Mouse (Mus musculus): ENCODE data around the gene Cad. TPM values are rescaled to one million over a fixed set of nuclear protein-coding genes. Genes with fewer than 3 reads are reported as not detected.
"Not testable (repeated sequence)": the region's sequence is repeated elsewhere in the genome, so short reads cannot be mapped to it uniquely, and the experiment has no call there.

Gene Cad
- 10.4 and 10.6 TPM in 2 replicates for polyA plus RNA-seq (2014; fragmentation: Nextera tagmentation; extraction: Ambion mirVana)

DNA sequence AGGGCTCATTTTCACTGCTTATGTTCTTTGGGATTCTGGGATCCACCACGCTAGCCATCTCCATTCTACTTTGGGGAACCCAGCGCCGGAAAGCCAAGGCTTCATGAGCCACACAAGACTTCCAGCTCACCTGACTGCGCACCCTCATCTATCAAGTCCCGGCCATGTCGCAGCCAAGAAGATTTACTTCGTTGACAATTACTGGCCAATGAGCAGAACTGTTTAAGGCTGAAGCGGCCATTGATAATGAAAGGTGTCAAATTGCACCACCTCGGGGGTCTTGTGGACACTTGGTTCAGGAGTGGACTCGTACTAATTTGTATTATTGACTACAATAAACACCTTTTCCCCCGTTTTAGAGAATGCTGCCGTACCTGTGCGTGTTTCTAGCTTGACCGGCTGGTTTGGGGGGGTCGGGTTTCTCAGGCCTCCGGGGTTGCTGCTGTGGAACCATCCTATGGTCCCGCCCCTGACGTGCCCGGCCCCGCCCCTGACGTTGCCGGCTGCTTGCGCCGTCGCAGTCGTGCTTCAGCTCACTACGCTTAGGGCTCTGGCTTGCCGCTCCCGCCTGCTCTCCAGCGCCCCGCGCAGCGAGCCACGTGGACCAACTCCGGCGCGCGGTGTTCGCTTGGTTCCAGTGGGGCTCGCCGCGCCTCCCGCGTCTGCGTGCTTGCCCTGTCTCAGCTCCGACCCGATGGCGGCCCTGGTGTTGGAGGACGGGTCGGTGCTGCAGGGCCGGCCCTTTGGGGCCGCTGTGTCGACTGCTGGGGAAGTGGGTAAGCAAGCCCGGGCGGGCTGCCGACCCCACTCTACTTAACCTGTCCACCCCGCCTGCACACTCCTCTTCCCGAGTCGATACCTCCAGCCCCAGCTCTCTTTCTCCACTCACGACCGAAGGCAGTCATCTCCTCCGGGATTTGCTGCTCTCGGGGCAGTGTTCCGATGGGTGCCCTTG is at the start of gene Cad:
TSS of gene Cad (plus strand) at position 520 of the 955 bp plus-strand sequence.
- no peaks in the 10 kb centered on the region for H3K27me3 ChIP-seq (ENCODE audit: control insufficient read depth, insufficient read depth, low read length)
- WGBS, result 1% methylated on average over 62 of the region's 64 CpGs
- peak within 1 kb of the TSS; percentile 63 for H3K9ac ChIP-seq (replicated peaks; ENCODE audit: low read depth, low read length)
- peak within 1 kb of the TSS; percentile 72 for H3K27ac ChIP-seq (ENCODE audit: low read depth, low read length)
- H3K9me3 ChIP-seq (ENCODE audit: control insufficient read depth, low read length), result no peaks in the 10 kb centered on the region
- ATAC-seq (ENCODE audit: low read depth), result peak; percentile 99
- no peaks in the 10 kb centered on the region for H3K36me3 ChIP-seq (ENCODE audit: control insufficient read depth, insufficient read depth, low read length)
- H3K4me1 ChIP-seq (ENCODE audit: control insufficient read depth, insufficient read depth, low read length), result peaks cover 12% of the 10 kb centered on the region
- peak within 1 kb of the TSS; percentile 65 for H3K4me3 ChIP-seq (ENCODE audit: low read depth, low read length)
- peak within 1 kb of the TSS; percentile 95 for H3K4me2 ChIP-seq (ENCODE audit: low read depth, low read length)

- 75% methylated on average over 3 of the region's 3 CpGs for WGBS
- H3K9me3 ChIP-seq (ENCODE audit: control insufficient read depth, low read length), result no peaks in the 10 kb centered on the region
- no peak overlapping the region for H3K4me2 ChIP-seq (ENCODE audit: low read depth, low read length)
- no peak for ATAC-seq (ENCODE audit: low read depth)
- H3K27ac ChIP-seq (ENCODE audit: low read depth, low read length), result no peak overlapping the region
- no peak overlapping the region for H3K9ac ChIP-seq (replicated peaks; ENCODE audit: low read depth, low read length)
- no peaks in the 10 kb centered on the region for H3K4me1 ChIP-seq (ENCODE audit: control insufficient read depth, insufficient read depth, low read length)
- H3K36me3 ChIP-seq (ENCODE audit: control insufficient read depth, insufficient read depth, low read length), result no peaks in the 10 kb centered on the region
- no peaks in the 10 kb centered on the region for H3K27me3 ChIP-seq (ENCODE audit: control insufficient read depth, insufficient read depth, low read length)
- H3K4me3 ChIP-seq (ENCODE audit: low read depth, low read length), result no peak overlapping the region
Measured at GRCm38 (mm10) chr5:31012737-31013136, 41.8 kb upstream of the Cad start.

DNA sequence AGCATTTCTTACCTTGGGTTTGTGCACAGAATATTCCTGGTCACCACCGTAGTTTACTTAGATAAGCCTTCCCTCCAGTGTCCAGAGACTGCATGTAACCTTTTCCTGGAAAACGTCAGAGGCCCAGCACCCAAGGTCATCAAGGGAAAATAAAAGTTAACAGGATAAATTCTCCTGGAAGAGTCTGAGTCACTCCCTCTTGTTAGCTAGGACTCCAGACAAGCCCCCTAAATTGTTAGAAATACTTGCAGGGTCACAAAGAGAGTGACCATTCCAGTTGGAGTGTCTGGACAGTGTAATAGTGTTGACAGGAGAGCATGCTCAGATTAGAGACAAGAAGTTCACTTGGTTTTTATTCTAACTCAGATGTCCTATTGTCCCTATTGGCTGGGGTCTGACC is 38.7 kb upstream of the Cad start:
- H3K36me3 ChIP-seq (ENCODE audit: control insufficient read depth, insufficient read depth, low read length), result no peaks in the 10 kb centered on the region
- H3K9me3 ChIP-seq (ENCODE audit: control insufficient read depth, low read length), result no peaks in the 10 kb centered on the region
- no peak overlapping the region for H3K4me2 ChIP-seq (ENCODE audit: low read depth, low read length)
- no peak overlapping the region for H3K27ac ChIP-seq (ENCODE audit: low read depth, low read length)
- H3K4me1 ChIP-seq (ENCODE audit: control insufficient read depth, insufficient read depth, low read length), result no peaks in the 10 kb centered on the region
- no peak for ATAC-seq (ENCODE audit: low read depth)
- H3K27me3 ChIP-seq (ENCODE audit: control insufficient read depth, insufficient read depth, low read length), result no peaks in the 10 kb centered on the region
- WGBS, result 83% methylated on average over 2 of the region's 2 CpGs
- no peak overlapping the region for H3K4me3 ChIP-seq (ENCODE audit: low read depth, low read length)
- no peak overlapping the region for H3K9ac ChIP-seq (replicated peaks; ENCODE audit: low read depth, low read length)

DNA sequence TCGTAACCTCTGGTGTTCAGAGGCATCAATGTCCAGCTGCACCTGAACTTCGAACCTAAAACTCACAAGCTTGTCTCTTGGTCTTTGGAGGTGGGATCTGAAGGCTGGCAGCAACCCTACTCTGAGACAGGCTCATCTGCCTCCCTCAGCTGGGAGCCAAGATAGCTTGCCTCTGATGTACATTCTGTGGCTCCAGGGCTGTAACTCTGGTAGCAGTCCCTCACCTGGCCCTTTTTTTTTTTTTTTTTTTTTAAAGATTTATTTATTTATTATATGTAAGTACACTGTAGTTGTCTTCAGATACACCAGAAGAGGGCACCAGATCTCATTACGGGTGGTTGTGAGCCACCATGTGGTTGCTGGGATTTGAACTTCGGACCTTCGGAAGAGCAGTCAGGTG is 32.8 kb upstream of the Cad start:
- H3K27me3 ChIP-seq (ENCODE audit: control insufficient read depth, insufficient read depth, low read length); H3K4me1 ChIP-seq (ENCODE audit: control insufficient read depth, insufficient read depth, low read length); ATAC-seq (ENCODE audit: low read depth); H3K4me2 ChIP-seq (ENCODE audit: low read depth, low read length); H3K4me3 ChIP-seq (ENCODE audit: low read depth, low read length); H3K36me3 ChIP-seq (ENCODE audit: control insufficient read depth, insufficient read depth, low read length); H3K9me3 ChIP-seq (ENCODE audit: control insufficient read depth, low read length); H3K9ac ChIP-seq (replicated peaks; ENCODE audit: low read depth, low read length); H3K27ac ChIP-seq (ENCODE audit: low read depth, low read length): not testable (repeated sequence)
- WGBS, result 88% methylated on average over 4 of the region's 5 CpGs

GRCm38 (mm10) chr5:31022690-31023089 is 31.9 kb upstream of the Cad start:
- Histone ChIP-seq H3K36me3 (ENCODE audit: control insufficient read depth, insufficient read depth, low read length) (no peaks in the 10 kb centered on the region), H3K4me1 (ENCODE audit: control insufficient read depth, insufficient read depth, low read length) (no peaks in the 10 kb centered on the region), H3K4me2 (ENCODE audit: low read depth, low read length) (no peak overlapping the region), H3K9ac (replicated peaks; ENCODE audit: low read depth, low read length) (no peak overlapping the region), H3K4me3 (ENCODE audit: low read depth, low read length) (no peak overlapping the region), H3K27ac (ENCODE audit: low read depth, low read length) (no peak overlapping the region), H3K27me3 (ENCODE audit: control insufficient read depth, insufficient read depth, low read length) (no peaks in the 10 kb centered on the region), H3K9me3 (ENCODE audit: control insufficient read depth, low read length) (no peaks in the 10 kb centered on the region)
- ATAC-seq (ENCODE audit: low read depth), result no peak
- WGBS, result 64% methylated on average over 1 of the region's 1 CpGs

DNA sequence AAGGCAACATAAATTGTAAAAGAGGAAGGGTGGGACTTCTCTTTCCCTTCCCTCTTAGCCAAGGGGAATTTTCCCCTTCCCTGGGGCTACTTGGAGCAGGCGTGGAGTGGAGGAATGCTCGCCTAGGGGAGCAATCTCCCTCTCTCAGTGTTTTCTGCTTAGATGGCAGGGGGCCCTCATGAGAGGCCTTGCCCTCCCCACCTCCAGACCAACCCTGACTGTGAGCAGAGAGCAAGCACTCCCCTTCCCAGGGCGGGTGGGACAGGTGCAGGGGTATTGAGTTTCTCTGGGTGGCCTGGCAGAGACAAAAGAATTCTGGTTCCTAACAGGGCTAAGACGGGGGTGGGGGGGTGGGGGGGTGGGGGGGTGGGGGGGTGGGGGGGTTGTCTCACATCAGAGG is 31.3 kb upstream of the Cad start:
- no peak overlapping the region for H3K4me2 ChIP-seq (ENCODE audit: low read depth, low read length)
- no peaks in the 10 kb centered on the region for H3K36me3 ChIP-seq (ENCODE audit: control insufficient read depth, insufficient read depth, low read length)
- no peaks in the 10 kb centered on the region for H3K9me3 ChIP-seq (ENCODE audit: control insufficient read depth, low read length)
- 14% methylated on average over 3 of the region's 4 CpGs for WGBS
- no peak for ATAC-seq (ENCODE audit: low read depth)
- no peak overlapping the region for H3K4me3 ChIP-seq (ENCODE audit: low read depth, low read length)
- H3K4me1 ChIP-seq (ENCODE audit: control insufficient read depth, insufficient read depth, low read length), result no peaks in the 10 kb centered on the region
- no peaks in the 10 kb centered on the region for H3K27me3 ChIP-seq (ENCODE audit: control insufficient read depth, insufficient read depth, low read length)
- H3K9ac ChIP-seq (replicated peaks; ENCODE audit: low read depth, low read length), result no peak overlapping the region
- H3K27ac ChIP-seq (ENCODE audit: low read depth, low read length), result no peak overlapping the region

DNA sequence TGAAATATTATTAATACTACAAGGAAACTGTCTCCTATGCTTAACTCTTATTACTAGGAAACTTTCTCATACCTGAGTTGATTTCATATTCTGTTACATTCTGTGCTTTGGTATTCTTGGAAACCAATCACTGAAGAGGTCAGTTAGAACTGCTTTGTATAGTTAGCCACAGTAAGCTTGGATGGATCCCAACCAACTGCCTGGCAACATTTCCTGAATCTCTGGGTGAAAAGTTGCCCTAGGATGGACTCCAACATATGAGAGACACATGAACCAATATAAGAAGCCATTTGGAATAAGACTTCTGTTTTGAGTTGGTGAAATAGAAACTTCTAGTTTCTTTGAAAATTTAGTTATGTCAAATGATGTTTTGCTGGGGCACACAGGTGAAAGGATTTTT is 29.9 kb upstream of the Cad start:
- H3K4me3 ChIP-seq (ENCODE audit: low read depth, low read length), result no peak overlapping the region
- H3K4me1 ChIP-seq (ENCODE audit: control insufficient read depth, insufficient read depth, low read length), result no peaks in the 10 kb centered on the region
- no peak overlapping the region for H3K27ac ChIP-seq (ENCODE audit: low read depth, low read length)
- H3K27me3 ChIP-seq (ENCODE audit: control insufficient read depth, insufficient read depth, low read length), result no peaks in the 10 kb centered on the region
- no peaks in the 10 kb centered on the region for H3K36me3 ChIP-seq (ENCODE audit: control insufficient read depth, insufficient read depth, low read length)
- H3K9ac ChIP-seq (replicated peaks; ENCODE audit: low read depth, low read length), result no peak overlapping the region
- ATAC-seq (ENCODE audit: low read depth), result no peak
- H3K9me3 ChIP-seq (ENCODE audit: control insufficient read depth, low read length), result no peaks in the 10 kb centered on the region
- no peak overlapping the region for H3K4me2 ChIP-seq (ENCODE audit: low read depth, low read length)

- no peaks in the 10 kb centered on the region for H3K4me1 ChIP-seq (ENCODE audit: control insufficient read depth, insufficient read depth, low read length)
- H3K9ac ChIP-seq (replicated peaks; ENCODE audit: low read depth, low read length), result no peak overlapping the region
- H3K27ac ChIP-seq (ENCODE audit: low read depth, low read length), result no peak overlapping the region
- no peak for ATAC-seq (ENCODE audit: low read depth)
- H3K4me2 ChIP-seq (ENCODE audit: low read depth, low read length), result no peak overlapping the region
- H3K9me3 ChIP-seq (ENCODE audit: control insufficient read depth, low read length), result no peaks in the 10 kb centered on the region
- H3K27me3 ChIP-seq (ENCODE audit: control insufficient read depth, insufficient read depth, low read length), result no peaks in the 10 kb centered on the region
- H3K4me3 ChIP-seq (ENCODE audit: low read depth, low read length), result no peak overlapping the region
- no peaks in the 10 kb centered on the region for H3K36me3 ChIP-seq (ENCODE audit: control insufficient read depth, insufficient read depth, low read length)
- 63% methylated on average over 4 of the region's 4 CpGs for WGBS
Measured at GRCm38 (mm10) chr5:31030926-31031325, 23.7 kb upstream of the Cad start.

DNA sequence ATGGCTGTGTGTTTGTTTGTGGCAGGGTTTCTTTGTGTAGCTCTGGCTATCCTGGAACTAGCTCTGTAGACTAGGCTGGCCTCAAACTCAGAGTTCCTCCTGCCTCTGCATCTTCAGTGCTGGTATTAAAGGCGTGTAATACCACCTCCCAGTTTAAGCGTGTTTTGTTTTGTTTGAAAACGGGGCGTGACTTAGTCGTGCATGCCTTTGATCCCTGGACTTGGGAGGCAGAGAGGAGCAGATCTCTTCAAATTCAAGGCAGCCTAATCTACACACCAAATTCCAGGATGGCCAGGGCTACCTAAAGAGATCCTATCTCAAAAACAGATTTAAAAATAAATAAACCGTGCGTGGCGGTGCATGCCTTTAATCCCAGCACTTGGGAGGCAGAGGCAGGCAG is 23.1 kb upstream of the Cad start:
- no peak overlapping the region for H3K9ac ChIP-seq (replicated peaks; ENCODE audit: low read depth, low read length)

More for the DNA sequence above, 23.1 kb upstream of the Cad start:
- ATAC-seq (ENCODE audit: low read depth), result no peak
- H3K4me2 ChIP-seq (ENCODE audit: low read depth, low read length), result no peak overlapping the region
- H3K27me3 ChIP-seq (ENCODE audit: control insufficient read depth, insufficient read depth, low read length), result no peaks in the 10 kb centered on the region
- H3K4me1 ChIP-seq (ENCODE audit: control insufficient read depth, insufficient read depth, low read length), result no peaks in the 10 kb centered on the region
- H3K9me3 ChIP-seq (ENCODE audit: control insufficient read depth, low read length), result no peaks in the 10 kb centered on the region
- H3K36me3 ChIP-seq (ENCODE audit: control insufficient read depth, insufficient read depth, low read length), result no peaks in the 10 kb centered on the region
- H3K4me3 ChIP-seq (ENCODE audit: low read depth, low read length), result no peak overlapping the region
- 87% methylated on average over 8 of the region's 8 CpGs for WGBS
- no peak overlapping the region for H3K27ac ChIP-seq (ENCODE audit: low read depth, low read length)
